Mouse (Mus musculus) embryo, embryonic 9.5 days (tissue): ENCODE data around the gene Cdsn.

ENCODE experiments used
- DNase-seq: peaks from one replicate; pipeline ENCODE4 v3.0.0-alpha.2; 2017; ENCODE audit errors: extremely low spot score

Gene Cdsn

GRCm38 (mm10) chr17:35569091-35569944, 17.4 kb downstream of the Cdsn start:
- peak; percentile 39 for DNase-seq

DNA sequence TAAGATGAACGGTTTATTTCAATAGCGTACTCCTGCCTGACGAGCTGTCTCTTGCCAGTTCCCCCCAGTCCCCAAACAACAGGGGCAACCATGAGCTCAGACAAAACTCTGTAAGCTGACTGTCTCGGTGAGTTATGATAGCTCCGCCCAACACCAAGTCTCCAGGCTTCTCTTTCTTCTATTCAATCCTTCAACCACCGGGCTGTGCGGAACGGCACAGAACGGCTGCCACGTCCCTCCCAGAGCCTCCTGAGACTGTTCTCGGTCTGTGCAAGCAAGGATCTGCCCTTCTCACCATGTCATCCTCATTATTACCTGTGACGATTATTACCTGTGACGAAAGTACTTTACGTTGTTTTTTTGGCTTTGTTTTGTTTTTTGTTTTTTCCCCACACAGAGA, 18.9 kb downstream of the Cdsn start:
- DNase-seq: no peak

GRCm38 (mm10) chr17:35571477-35571876, 19.5 kb downstream of the Cdsn start:
- DNase-seq: no peak

DNA sequence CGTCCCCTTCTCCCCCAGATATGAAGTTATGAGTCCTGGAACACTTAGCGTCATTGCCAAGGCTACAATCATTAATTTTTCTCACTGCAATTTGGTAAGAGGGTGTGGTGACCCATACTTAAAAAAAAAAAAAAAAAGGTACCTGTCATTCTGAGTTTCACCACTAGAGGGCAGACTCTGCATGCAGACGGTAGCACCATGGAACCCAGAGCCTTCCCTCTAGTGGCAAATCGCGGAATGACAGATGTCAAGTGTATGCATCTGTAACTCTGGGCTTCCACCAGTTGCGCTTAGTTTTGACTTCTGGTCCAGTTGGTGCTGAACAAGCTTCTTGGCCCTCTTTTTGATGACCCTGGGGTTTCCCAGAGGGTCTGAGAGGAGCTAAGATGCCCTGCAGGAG, 26.3 kb downstream of the Cdsn start:
- peak; percentile 81 for DNase-seq

DNA sequence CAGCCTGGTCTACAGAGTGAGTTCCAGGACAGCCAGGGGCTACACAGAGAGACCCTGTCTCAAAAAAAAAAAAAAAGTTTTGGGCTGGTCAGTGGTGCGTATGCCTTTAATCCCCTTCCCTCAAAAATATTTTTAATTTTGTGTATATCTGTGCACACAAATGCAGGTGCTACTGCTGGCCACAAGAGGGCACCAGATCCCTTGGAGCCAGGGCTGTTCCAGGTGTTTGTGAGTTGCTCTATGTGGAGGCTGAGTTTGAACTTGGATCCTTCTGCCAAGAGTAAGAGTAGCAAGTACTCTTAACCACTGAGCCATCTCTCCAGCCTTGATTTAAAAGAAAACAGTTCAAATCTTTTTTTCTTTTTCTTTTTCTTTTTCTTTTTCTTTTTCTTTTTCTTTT, 31.0 kb downstream of the Cdsn start:
- DNase-seq: no peak

GRCm38 (mm10) chr17:35584330-35584937, 32.5 kb downstream of the Cdsn start:
- peak; percentile 74 for DNase-seq

DNA sequence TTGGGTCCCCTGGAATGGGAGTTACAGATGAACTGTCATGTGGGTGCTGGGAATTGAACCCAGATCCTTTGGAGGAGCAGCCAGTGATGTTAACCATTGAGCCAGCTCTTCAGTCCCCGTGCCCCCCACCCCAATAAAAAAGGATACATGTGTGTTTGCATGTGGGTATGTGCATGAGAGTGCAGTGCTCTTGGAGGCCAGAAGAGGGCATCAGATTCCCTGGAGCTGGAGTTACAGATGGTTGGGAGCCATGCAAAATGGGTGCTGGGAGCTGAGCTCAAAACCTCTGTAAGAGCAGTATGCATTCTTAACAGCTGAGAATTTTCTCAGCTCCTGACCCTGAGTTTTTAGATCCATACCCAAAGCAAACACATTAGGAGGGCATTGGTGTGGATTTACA, 35.4 kb downstream of the Cdsn start:
- DNase-seq: no peak

- no peak for DNase-seq
Measured at GRCm38 (mm10) chr17:35588387-35588786, 36.5 kb downstream of the Cdsn start.

DNA sequence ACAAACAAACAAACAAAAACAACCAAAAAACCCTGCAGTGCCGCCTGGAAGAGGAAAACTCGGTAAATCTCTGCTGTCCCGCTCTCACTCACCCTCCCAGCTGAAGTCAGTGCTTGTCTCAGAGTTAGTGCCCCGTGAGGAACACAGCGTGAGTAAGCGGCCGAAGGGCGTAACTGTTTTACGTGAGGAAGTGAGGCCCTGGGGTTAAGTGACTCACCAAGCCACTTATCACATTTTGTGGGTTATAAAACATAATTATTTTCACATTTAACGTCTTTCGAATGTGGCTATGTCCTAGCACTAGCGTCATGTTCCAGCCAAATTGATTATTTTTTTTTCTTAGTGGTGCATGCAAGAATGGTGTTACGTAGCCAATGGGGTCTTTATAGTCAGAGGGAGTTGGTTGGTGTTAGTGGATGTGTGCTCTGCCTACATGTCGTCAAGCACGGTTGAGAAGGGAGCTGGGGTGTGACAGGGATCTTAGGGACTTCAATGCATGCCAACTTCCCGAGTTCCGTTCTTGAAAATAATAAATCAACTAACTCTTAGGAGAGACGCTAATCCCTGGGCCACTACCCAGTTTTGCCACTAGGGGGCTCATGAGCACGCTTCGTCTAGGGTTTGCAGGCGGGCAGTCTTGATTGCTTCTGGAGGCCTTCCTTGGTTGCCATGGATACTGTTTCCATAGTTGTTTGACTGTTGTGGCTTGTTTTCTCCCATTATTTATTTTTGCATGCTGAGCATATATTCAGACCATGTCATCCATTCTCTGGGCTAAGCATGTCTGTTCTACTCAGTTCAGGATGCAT, 38.7 kb downstream of the Cdsn start:
- peak; percentile 69 for DNase-seq

DNA sequence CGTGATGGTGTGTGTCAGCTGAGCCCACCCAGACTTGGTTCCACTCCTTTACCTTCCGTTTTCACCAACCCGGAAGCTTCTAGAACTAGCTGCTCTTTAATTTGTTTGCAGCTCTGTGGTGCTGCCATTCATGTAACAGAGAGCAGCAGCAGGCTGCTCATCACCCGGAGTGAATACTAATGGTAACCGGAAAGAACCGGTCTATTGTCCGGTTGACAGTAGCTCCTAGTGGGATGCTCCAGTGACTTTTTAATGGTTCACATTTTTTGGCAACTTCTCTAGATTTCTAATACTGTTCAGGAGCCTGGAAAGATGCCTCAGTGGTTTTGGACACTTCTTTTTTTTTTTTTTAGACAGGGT, 39.3 kb downstream of the Cdsn start:
- DNase-seq: no peak

GRCm38 (mm10) chr17:35591731-35592130, 39.8 kb downstream of the Cdsn start:
- DNase-seq: no peak

DNA sequence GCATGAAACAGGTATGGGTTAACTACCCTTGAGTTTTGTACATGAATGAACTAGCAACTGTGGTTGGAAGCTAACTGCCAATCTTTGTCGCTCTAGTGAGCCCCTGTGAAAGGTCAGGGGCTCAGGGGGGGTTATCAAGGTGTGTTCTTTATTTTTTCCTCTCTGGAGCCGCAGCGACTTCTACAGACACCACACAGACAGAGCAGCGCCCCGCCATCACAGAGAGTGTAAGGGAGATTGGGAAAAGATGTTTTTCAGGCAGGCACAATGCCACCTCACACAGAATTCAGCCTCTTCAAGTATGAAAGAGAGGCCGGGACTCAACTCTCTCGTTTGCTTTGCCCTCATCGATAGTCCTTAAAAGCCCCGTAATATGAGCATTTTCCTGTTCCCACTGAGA, 40.2 kb downstream of the Cdsn start:
- no peak for DNase-seq

DNA sequence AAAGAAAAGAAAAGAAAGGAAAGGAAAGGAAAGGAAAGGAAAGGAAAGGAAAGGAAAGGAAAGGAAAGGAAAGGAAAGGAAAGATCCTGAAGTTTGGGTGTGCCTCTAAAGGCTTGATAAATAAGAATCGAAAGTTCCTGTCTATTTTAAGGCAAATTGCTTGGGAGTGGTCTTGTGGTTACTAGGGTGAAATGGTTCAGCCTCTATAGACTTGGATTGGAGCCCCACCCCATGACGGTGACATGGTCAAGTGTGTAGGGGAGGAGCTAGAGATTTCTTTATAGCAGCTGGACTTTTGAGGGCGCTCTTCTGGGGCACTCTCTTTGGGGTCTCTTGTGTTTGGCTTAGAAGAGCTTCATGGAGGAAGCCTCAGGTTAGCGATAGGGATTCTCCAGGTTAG, 41.9 kb downstream of the Cdsn start:
- DNase-seq: no peak

DNA sequence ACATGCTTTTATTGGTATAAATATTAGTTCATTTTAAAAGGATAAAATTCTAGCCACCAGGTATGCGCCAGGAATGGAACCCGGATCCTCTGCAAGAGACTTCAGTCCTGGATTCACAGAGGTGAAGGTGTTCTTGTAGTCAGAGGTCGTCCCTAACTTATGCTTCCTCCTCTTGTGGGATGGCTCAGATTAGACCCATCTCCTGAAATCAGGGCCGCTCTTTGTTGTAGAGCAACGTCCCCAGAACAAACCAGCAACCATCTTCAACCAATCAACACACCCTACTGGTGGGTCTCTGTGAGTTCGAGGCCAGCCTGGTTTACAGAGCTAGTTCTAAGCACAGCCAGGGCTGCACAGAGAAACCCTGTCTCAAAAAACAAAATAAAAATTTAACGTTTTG, 42.5 kb downstream of the Cdsn start:
- no peak for DNase-seq

GRCm38 (mm10) chr17:35597399-35597798, 45.5 kb downstream of the Cdsn start:
- DNase-seq: no peak

GRCm38 (mm10) chr17:35601249-35601648, 49.3 kb downstream of the Cdsn start, which contains the start of gene Sfta2:
Gene Sfta2, plus strand, starts transcription at chr17:35601549.
- no peak for DNase-seq

DNA sequence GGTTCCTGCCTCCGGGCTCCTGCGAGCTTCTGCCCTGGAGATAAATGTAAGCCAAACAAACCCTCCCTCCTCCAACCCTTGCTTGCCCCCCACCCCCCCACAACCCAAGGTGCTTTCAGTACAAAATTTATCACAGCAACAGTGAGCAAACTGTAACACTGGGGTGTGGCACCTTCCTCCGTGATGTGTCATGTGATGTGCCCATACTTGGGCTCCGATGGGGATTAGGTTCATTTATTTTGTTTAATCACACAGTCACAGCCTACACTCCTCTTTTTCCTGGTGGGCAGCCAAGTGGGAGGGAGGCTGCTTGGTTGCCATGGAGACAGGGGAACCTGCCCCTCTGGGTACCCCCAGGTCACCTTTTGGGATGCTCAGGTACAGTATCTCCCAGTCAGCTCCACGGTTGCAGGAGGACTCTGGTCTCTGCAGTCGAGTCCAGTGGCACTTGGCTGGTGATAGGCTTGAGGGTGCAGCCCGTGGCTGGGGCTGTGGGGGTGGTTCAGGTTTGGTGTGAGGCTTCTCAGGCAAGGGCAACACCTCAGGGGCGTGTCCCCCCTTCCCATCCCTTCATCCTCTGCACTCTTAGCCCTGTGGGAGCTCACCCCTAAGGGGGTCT, 49.9 kb downstream of the Cdsn start:
- DNase-seq: no peak
